Mouse (Mus musculus): ENCODE data around the gene Tbc1d8. TPM values are rescaled to one million over a fixed set of nuclear protein-coding genes. Genes with fewer than 3 reads are reported as not detected.

Tbc1d8 gene
- total and polyA plus RNA-seq, 3 experiments, result 1.5 to 2.4 TPM; not detected in 1

DNA sequence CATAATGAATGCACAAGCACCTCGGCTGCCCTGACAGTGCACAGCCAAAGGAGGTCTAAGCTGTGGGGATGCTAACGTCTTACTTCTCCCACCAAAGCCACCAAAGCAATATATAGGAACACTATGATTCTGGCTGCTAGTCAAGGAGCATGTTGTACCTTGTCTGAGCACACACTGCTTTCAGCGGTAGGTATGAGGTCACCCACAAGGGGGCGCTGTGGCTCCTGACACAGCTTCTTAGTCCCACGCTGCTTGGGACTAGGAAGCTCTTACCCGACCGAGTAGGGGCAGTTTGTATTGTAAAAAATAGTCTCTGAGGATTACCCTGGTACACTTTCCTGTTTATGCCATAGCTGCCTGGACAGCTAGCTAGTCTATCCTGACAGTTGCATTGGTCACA, 48.9 kb upstream of the Tbc1d8 start (continued):
- no peak for TF ChIP-seq CHD2 (IDR thresholded peaks at IDR 0.05; ENCODE audit: low read length)
- no peak for TF ChIP-seq NELFE (IDR thresholded peaks at IDR 0.05; ENCODE audit: low read depth, low read length)
- no peak for TF ChIP-seq ETS1 (IDR thresholded peaks at IDR 0.05; ENCODE audit: low read depth, low read length)
- TF ChIP-seq MAFK (IDR thresholded peaks at IDR 0.05; ENCODE audit: borderline replicate concordance, low read depth, low read length), result no peak
- TF ChIP-seq POLR2AphosphoS5 (IDR thresholded peaks at IDR 0.05; ENCODE audit: borderline replicate concordance, low read depth, low read length), result no peak
- no peak for TF ChIP-seq USF2 (IDR thresholded peaks at IDR 0.05; ENCODE audit: borderline replicate concordance in 1 of 2, insufficient read depth in 1 of 2, low read depth in 1 of 2, low read length in 2 of 2)
- TF ChIP-seq KAT2A (conservative IDR thresholded peaks at IDR 0.05; ENCODE audit: low read depth, low read length), result no peak
- no peak for TF ChIP-seq TBP (IDR thresholded peaks at IDR 0.05; ENCODE audit: low read depth, low read length)
- no peak for TF ChIP-seq ZKSCAN1 (IDR thresholded peaks at IDR 0.05; ENCODE audit: low read depth, low read length)
- no peak for TF ChIP-seq CHD1 (IDR thresholded peaks at IDR 0.05; ENCODE audit: low read depth, low read length)
- no peak for TF ChIP-seq HCFC1 (IDR thresholded peaks at IDR 0.05; ENCODE audit: low read depth, low read length)
- no peak for TF ChIP-seq MXI1 (IDR thresholded peaks at IDR 0.05; ENCODE audit: low read depth, low read length)
- TF ChIP-seq ZC3H11A (IDR thresholded peaks at IDR 0.05; ENCODE audit: low read depth, low read length), result peak; percentile 55
- TF ChIP-seq SIN3A (IDR thresholded peaks at IDR 0.05; ENCODE audit: low read length), result no peak
- TF ChIP-seq TCF12 (IDR thresholded peaks at IDR 0.05; ENCODE audit: low read depth, low read length), result no peak
- no peak for TF ChIP-seq E2F4 (IDR thresholded peaks at IDR 0.05; ENCODE audit: borderline replicate concordance, low read depth, low read length)

DNA sequence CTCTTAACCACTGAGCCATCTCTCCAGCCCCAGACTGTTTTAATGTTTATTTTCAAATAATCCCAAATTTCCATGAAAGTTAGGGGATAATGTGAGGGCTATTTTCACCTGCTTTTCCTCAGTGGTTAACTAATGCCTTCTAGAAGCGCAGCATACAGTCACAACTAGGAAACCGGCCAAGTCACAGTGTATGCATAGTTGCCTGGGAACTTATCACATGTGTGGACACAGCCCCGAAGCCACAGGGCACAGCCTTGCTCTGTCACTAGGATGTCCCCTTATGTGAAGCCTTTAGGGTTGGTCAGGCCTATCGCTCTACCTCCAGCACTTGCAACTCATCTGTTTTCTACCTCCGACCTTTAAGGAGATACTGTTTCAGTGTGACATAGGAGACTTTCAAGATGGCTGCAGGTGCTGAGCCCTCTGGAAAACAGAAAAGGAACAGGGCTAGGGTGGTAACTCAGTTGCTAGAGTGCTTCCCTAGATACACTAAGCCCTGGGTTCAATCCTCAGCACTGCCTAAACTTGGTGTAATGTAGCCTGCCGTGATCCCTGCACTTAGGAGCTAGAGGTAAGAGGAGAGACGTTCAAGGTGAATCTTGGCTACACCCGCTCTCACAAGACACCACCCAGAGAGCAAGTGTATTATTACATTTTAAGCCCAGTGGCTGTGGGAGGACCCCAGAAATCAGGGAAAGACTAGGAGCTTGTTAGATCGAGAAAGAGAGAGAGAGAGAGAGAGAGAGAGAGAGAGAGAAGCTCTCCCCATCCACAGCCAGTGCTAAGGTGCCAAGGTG, 48.0 kb upstream of the Tbc1d8 start:
- Histone ChIP-seq H3K9me3 (replicated peaks; ENCODE audit: insufficient read depth, low read length) (no peaks in the 10 kb centered on the region), H3K79me2 (ENCODE audit: control insufficient read depth, insufficient read depth, low read length, poor library complexity) (no peaks in the 10 kb centered on the region), H3K9ac (ENCODE audit: control insufficient read depth, low read depth, low read length, poor library complexity, severe bottlenecking) (no peak overlapping the region), H3K27me3 (ENCODE audit: control insufficient read depth in 1 of 2, insufficient read depth in 2 of 2, low read length in 2 of 2) (no peaks in the 10 kb centered on the region; a peak in 1 of 4 replicates), H3K27ac (ENCODE audit: control insufficient read depth, low read depth, low read length) (no peak overlapping the region), H3K4me3 (ENCODE audit: control insufficient read depth in 1 of 2, insufficient read depth in 1 of 2, low read depth in 2 of 2, low read length in 2 of 2) (no peak overlapping the region), H3K36me3 (ENCODE audit: control insufficient read depth in 1 of 2, insufficient read depth in 2 of 2, low read length in 2 of 2) (0 out of 4 replicates have a peak, but pooled peaks cover 0 to 2% of the 10 kb centered on the region in 2 experiments), H3K4me1 (ENCODE audit: control insufficient read depth in 1 of 2, insufficient read depth in 2 of 2, low read length in 2 of 2) (no peaks in the 10 kb centered on the region)
- no peak for DNase-seq (ENCODE audit: low read depth, low spot score)
- TF ChIP-seq TAL1 (IDR thresholded peaks at IDR 0.05; ENCODE audit: low read length) (no peak), MYC (IDR thresholded peaks at IDR 0.05; ENCODE audit: low read depth, low read length) (no peak), USF1 (IDR thresholded peaks at IDR 0.05; ENCODE audit: low read depth, low read length) (no peak), GATA1 (IDR thresholded peaks at IDR 0.05; ENCODE audit: low read depth, low read length) (no peak), ZC3H11A (IDR thresholded peaks at IDR 0.05; ENCODE audit: low read depth, low read length) (no peak)
